Mouse (Mus musculus): ENCODE results near the gene Dars.

DNA sequence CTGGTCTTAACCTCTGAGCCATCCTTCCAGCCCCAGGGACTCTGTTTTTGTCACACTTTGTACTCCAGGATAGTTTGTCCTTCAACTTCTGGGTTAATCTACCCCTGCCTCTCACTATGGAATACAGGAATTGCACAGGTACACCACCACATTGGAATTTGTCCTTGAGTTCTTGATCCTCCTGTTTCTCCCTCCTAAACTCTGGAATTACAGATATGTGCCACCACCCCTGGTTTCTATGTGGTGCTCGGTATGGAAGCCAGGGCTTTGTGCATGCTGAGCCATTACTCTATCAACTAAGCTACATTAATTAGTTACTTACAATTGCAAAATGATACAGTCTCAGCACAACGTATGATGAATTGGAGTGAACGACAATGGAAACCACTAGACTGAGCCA, 41.8 kb upstream of the Dars start:
- no peak for TF ChIP-seq POLR2A (IDR thresholded peaks at IDR 0.05; ENCODE audit: low read depth, low read length)
- TF ChIP-seq CTCF (IDR thresholded peaks at IDR 0.05; ENCODE audit: extremely low read depth, insufficient read depth, insufficient read length, insufficient replicate concordance), result no peak
